Mouse (Mus musculus) E14TG2a.4 (cell line): ENCODE measurements at regions not wholly inside any gene's neighbourhood (a gene's known extent, or its start where the extent isn't known, plus 50 kb on each side); places are given as distances from the start of the nearest gene placed in this dataset.

Experiments used
- H3K27me3 ChIP-seq: 2 replicates; pipeline ENCODE4 v1.6.1; 2014; ENCODE audit warnings: low read length, control low read depth; ENCODE audit not compliant: insufficient read depth
- H3K36me3 ChIP-seq: 2 replicates; pipeline ENCODE4 v1.6.1; 2014; ENCODE audit warnings: low read length, control low read depth; ENCODE audit not compliant: insufficient read depth
- H3K4me1 ChIP-seq: replicated peaks from 2 replicates; pipeline ENCODE4 v1.6.1; 2014; ENCODE audit warnings: low read depth, low read length, control low read depth
- H3K4me3 ChIP-seq: replicated peaks from 2 replicates; pipeline ENCODE4 v1.5.1; 2014; ENCODE audit warnings: mild to moderate bottlenecking, low read length
- H3K9me3 ChIP-seq: 2 replicates; pipeline ENCODE4 v1.6.1; 2014; ENCODE audit warnings: low read length, control low read depth
- CTCF ChIP-seq: conservative IDR thresholded peaks from 2 replicates; pipeline ENCODE4 v1.5.1; 2014; ENCODE audit warnings: low read length
- NANOG ChIP-seq: IDR thresholded peaks from 2 replicates; pipeline ENCODE4 v1.6.1; 2014; ENCODE audit warnings: borderline replicate concordance, low read length, mixed read lengths
- POU5F1 ChIP-seq: IDR thresholded peaks from 2 replicates; pipeline ENCODE4 v1.6.1; 2014; ENCODE audit warnings: low read length, borderline replicate concordance

DNA sequence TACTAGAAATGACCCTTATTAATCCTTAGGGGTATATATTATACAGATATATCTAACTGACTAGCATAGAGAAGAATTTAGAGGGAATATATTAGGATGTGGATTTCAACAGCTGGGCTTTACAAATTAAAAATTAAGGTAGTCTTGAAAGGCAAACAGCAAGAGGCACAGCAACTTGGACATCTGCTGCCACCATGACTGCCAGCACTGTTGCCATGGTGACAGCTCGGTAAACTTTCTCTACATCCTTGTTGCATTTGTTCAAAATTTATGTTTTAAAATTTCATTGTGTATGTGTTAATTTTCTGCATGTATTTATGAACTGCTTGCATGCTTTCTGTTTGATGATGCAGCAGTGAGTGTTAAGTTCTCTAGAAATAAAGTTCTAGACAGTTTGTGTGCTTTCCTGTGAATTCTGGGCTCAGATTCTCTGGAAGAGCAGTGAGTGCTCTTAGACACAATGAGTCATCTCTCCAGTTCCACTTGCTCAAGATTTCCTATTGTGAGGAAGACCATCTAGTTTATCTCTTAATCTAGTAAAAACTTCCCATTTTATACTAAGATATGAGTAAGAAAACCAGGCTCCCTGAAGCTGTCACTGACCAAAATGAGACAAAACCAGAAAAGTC lies 99.4 kb upstream of the Pclo start:
- Histone ChIP-seq H3K27me3 (no peaks in the 10 kb centered on the region), H3K36me3 (no peaks in the 10 kb centered on the region), H3K4me1 (no peaks in the 10 kb centered on the region), H3K4me3 (no peak overlapping the region), H3K9me3 (peaks cover 34% of the 10 kb centered on the region)
- no peak for TF ChIP-seq NANOG
- TF ChIP-seq CTCF: no peak
- no peak for TF ChIP-seq POU5F1

DNA sequence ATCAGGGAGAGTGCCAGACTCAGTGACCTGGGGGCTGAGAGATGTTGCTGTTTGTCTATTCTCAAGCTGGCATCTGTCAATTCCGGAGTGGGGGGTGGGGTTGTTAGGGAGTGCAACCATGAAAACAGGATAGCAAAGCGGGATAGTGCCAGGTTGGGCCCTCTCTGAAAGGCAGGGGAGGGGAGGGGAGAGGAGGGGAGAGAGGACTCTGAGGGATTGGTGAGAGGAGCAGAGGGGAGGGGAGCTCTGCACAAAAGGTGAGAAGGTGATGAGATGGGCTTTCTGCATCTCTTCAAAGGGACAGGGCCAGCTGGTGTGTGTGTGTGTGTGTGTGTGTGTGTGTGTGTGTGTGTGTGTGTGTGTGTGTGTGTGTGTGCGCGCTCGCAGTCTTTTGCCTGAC lies 61.6 kb upstream of the Pclo start:
- TF ChIP-seq NANOG (no peak), CTCF (no peak), POU5F1 (no peak)
- H3K4me1 ChIP-seq: no peaks in the 10 kb centered on the region
- no peaks in the 10 kb centered on the region for H3K36me3 ChIP-seq
- no peaks in the 10 kb centered on the region for H3K9me3 ChIP-seq
- H3K4me3 ChIP-seq: no peak overlapping the region
- H3K27me3 ChIP-seq: no peaks in the 10 kb centered on the region
